8 mouse cellular contexts compared by ENCODE assay signal in the genomic region with DNA sequence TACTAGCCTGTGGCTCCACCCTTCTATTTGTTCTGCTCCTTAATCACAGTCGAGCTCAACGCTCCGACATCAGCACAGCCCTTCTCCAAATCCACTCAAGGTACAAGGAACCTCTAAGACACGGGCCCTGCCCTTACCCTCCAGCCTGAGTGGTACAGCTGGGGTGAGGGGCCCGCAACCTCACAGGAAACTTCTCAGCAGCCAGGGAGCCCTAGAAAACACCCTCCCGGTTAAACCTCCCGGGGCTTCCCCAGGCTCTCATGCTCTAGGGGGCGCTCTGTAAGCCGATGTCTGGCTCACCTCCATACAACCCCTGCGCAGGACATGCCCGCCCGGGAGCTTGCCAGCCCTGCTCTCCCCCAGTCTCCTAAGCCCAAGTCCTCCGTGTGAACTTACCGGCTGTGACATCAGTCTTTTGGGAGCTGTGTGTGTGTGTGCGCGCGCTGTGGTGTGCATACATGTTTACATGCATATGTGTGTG. TPM values are rescaled to one million over a fixed set of nuclear protein-coding genes. Genes with fewer than 3 reads are reported as not detected.
DNase-seq lines count a peak whose midpoint lies in the region; ATAC-seq and TF ChIP-seq lines count a peak whose summit lies in the region.
"Had no signal": no experiment of that assay in that cellular context is flagged by ENCODE, and none has a peak within 500 bp of the region (broad histone marks: within the 10 kb centered on the region; RNA-seq: fewer than 3 reads in every experiment).

No protein-coding gene starts in this region.

- peaks cover 4% of the 10 kb centered on the region for H3K4me1 ChIP-seq in cortical plate, adult 2 months (ENCODE audit: control insufficient read depth, insufficient read depth, low read length)
- peaks cover 15% of the 10 kb centered on the region; the same call in 1 of the 2 replicates for H3K4me1 ChIP-seq in hindbrain, embryonic 12.5 days
- peaks cover 14% of the 10 kb centered on the region for H3K4me1 ChIP-seq in neural tube, embryonic 12.5 days

- intact Hi-C loops in left cerebral cortex, adult 2 months (cut with DNase I): loop anchor here (1.0 to 5.0 kb wide), 4 partner anchors 93 to 556 kb away; a partner anchor contains a TSS
- intact Hi-C loops in left cerebral cortex, postnatal 25 days (cut with DNase I): loop anchor here (1.0 to 5.0 kb wide), 3 partner anchors 93 to 553 kb away; a partner anchor contains a TSS

- peaks cover 2% of the 10 kb centered on the region; the same call in 1 of the 2 replicates for H3K36me3 ChIP-seq in hindbrain, embryonic 12.5 days
- no peaks in the 10 kb centered on the region for H3K36me3 ChIP-seq in neural tube, embryonic 12.5 days

- TF ChIP-seq POLR2A in cortical plate, adult 2 months (IDR thresholded peaks at IDR 0.05; ENCODE audit: extremely low read depth, insufficient read depth, low read length): no peak

- no peak for ATAC-seq in hindbrain, embryonic 12.5 days (ENCODE audit: low FRiP score)
- peak; percentile 46; the same call in 1 of the 2 replicates for ATAC-seq in neural tube, embryonic 12.5 days (ENCODE audit: low FRiP score, low read depth)

- peaks cover 39% of the 10 kb centered on the region for H3K27me3 ChIP-seq in hindbrain, embryonic 12.5 days
- H3K27me3 ChIP-seq in neural tube, embryonic 12.5 days (replicated peaks): peaks cover 18% of the 10 kb centered on the region

- H3K4me2 ChIP-seq in hindbrain, embryonic 12.5 days (replicated peaks): peak overlapping the region; percentile 30
- H3K4me2 ChIP-seq in neural tube, embryonic 12.5 days (replicated peaks): peak overlapping the region; percentile 44

- H3K9ac ChIP-seq in hindbrain, embryonic 12.5 days: no peak overlapping the region
- no peak overlapping the region for H3K9ac ChIP-seq in neural tube, embryonic 12.5 days

- peak in 1 of 2 experiments; percentile 41 for DNase-seq in left cerebral cortex, adult 2 months (ENCODE audit: extremely low spot score in 1 of 2, low spot score in 2 of 2)
- no peak for DNase-seq in left cerebral cortex, postnatal 25 days (ENCODE audit: low spot score in 2 of 2)
- DNase-seq in T-cell, adult 2 months (ENCODE audit: low spot score): no peak
- no peak for DNase-seq in ovary, postnatal 14 days (ENCODE audit: low spot score)

- 0 out of 2 replicates have a peak overlapping the region, but pooled peaks have one; percentile 5 for H3K27ac ChIP-seq in left cerebral cortex, adult 2 months
- H3K27ac ChIP-seq in cortical plate, adult 2 months (ENCODE audit: insufficient read depth, low read length): no peak overlapping the region
- no peak overlapping the region for H3K27ac ChIP-seq in hindbrain, embryonic 12.5 days
- H3K27ac ChIP-seq in neural tube, embryonic 12.5 days: no peak overlapping the region

- WGBS in hindbrain, embryonic 12.5 days: 17% methylated on average over 17 of the region's 17 CpGs
- WGBS in neural tube, embryonic 12.5 days: 16% methylated on average over 17 of the region's 17 CpGs

- peak; percentile 50 for TF ChIP-seq CTCF in left cerebral cortex, adult 2 months (IDR thresholded peaks at IDR 0.05)
- TF ChIP-seq CTCF in cortical plate, adult 2 months (IDR thresholded peaks at IDR 0.05; ENCODE audit: extremely low read depth, insufficient read depth, low read length): 0 out of 2 replicates have a peak, but pooled peaks have one; percentile 24

- H3K4me3 ChIP-seq in left cerebral cortex, adult 2 months: no peak overlapping the region
- H3K4me3 ChIP-seq in cortical plate, adult 2 months (ENCODE audit: insufficient read depth, low read length): no peak overlapping the region
- no peak overlapping the region for H3K4me3 ChIP-seq in hindbrain, embryonic 12.5 days
- no peak overlapping the region for H3K4me3 ChIP-seq in neural tube, embryonic 12.5 days

- no peaks in the 10 kb centered on the region for H3K9me3 ChIP-seq in hindbrain, embryonic 12.5 days (replicated peaks)
- no peaks in the 10 kb centered on the region for H3K9me3 ChIP-seq in neural tube, embryonic 12.5 days

RNA-seq across cellular contexts. Expression of a gene that starts 9.6 kb away (rescaled TPM):
- total RNA-seq in left cerebral cortex, adult 2 months (2021): 10 to 100 TPM; 16.7 to 17.5 TPM
- total RNA-seq in left cerebral cortex, postnatal 25 days (2021): 10 to 100 TPM; 16.4 to 17.2 TPM
- polyA plus RNA-seq in cortical plate, adult 2 months (2012; rRNA removed): 10.9 and 11.0 TPM in 2 replicates
- polyA plus RNA-seq in hindbrain, embryonic 12.5 days (2016; fragmentation: Nextera tagmentation; extraction: Ambion mirVana): 0.12 and 0.46 TPM in 2 replicates
- polyA plus RNA-seq in neural tube, embryonic 12.5 days (2016; fragmentation: Nextera tagmentation; extraction: Ambion mirVana): 0.41 and 0.46 TPM in 2 replicates

RNA-seq across cellular contexts. Expression of a gene that starts 30.8 kb away (rescaled TPM):
- total RNA-seq in left cerebral cortex, adult 2 months (2021): 100 to 1,000 TPM; 434 to 449 TPM
- 100 to 1,000 TPM; 423 to 434 TPM for total RNA-seq in left cerebral cortex, postnatal 25 days (2021)
- 440 and 441 TPM in 2 replicates for polyA plus RNA-seq in cortical plate, adult 2 months (2012; rRNA removed)
- 29.1 and 29.2 TPM in 2 replicates for polyA plus RNA-seq in hindbrain, embryonic 12.5 days (2016; fragmentation: Nextera tagmentation; extraction: Ambion mirVana)
- 42.9 and 46.7 TPM in 2 replicates for polyA plus RNA-seq in neural tube, embryonic 12.5 days (2016; fragmentation: Nextera tagmentation; extraction: Ambion mirVana)

RNA-seq across cellular contexts. Expression of a gene that starts 48.2 kb away (rescaled TPM):
- total RNA-seq in left cerebral cortex, adult 2 months (2021): not detected
- total RNA-seq in left cerebral cortex, postnatal 25 days (2021): not detected
- not detected in 2 replicates for polyA plus RNA-seq in cortical plate, adult 2 months (2012; rRNA removed)
- polyA plus RNA-seq in hindbrain, embryonic 12.5 days (2016; fragmentation: Nextera tagmentation; extraction: Ambion mirVana): not detected in 2 replicates
- polyA plus RNA-seq in neural tube, embryonic 12.5 days (2016; fragmentation: Nextera tagmentation; extraction: Ambion mirVana): not detected in 2 replicates
- polyA plus RNA-seq: neural tube, embryonic 14.5 days had no signal
